Mouse (Mus musculus) lung, adult 2 months (tissue): Measurements from ENCODE around the gene AI182371.

Experiments used
- CTCF ChIP-seq: fragments of 200-500 bp; IDR thresholded peaks from 2 replicates; pipeline ENCODE4 v1.5.1; 2011; ENCODE audit warnings: mild to moderate bottlenecking, low read length, control low read depth; ENCODE audit not compliant: insufficient read depth
- POLR2A ChIP-seq: fragments of 200-500 bp; IDR thresholded peaks from 2 replicates; pipeline ENCODE4 v1.6.1; 2011; ENCODE audit warnings: low read depth, mild to moderate bottlenecking, control low read depth, low read length, borderline replicate concordance; ENCODE audit errors: extremely low read depth

GRCm38 (mm10) chr2:35074328-35074727, 27.0 kb downstream of the AI182371 start:
- TF ChIP-seq POLR2A (no peak), CTCF (no peak)
